Mouse (Mus musculus): ENCODE measurements around the gene Gm3278. TPM values are rescaled to one million over a fixed set of nuclear protein-coding genes. Genes with fewer than 3 reads are reported as not detected.

Gm3278 gene
- polyA plus RNA-seq (2012; fragmentation: generic; extraction: Trizol) = not detected

GRCm38 (mm10) chr14:4892116-4892515 lies at the start of gene Gm3278:
Gene Gm3278 (plus strand): TSS chr14:4892416.

DNA sequence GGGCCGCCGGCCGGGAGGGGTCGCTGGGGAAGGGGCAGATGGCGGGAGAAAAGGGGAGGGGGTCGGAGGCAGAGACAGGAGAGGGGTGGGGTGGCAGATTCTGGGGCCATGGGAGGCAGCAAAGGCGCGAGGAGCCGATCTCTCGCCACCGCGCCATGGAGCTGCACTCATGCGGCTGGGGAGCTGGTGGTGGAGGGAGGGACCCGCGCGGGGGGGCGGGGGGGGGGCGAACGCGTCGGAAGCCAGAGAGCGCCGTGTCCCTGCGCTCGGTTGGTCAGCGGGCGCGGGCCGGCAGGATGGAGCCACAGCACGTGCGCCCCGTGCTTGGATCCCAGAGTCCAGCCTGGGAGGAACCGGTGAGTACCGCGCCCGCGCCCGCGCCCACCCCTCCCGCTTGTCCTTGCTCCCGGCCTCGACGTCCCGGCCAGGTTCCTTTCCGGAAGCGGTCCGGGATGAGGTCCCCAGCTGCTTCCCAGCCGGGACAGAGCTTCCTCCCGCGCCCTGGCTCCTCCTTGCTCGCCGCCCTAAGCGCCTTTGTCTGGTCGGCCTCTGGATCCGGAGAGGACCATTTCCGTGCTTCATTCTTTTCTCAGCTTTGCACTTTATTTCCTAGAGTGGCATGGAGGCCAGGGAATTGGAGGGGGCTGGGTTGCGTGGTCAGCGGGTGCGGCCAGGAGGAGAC lies 36.8 kb upstream of the Gm3278 start, which contains the start of gene Gm3264:
Gm3264 (plus strand) TSS at position 278 of the 682 bp plus-strand sequence.

Other genes starting within 250 kb of the Gm3278 start
- gene Gm3239, start 228.2 kb upstream of the Gm3278 start, polyA plus RNA-seq (2012; fragmentation: generic; extraction: Trizol) = not detected
- gene Gm7876, start 183.2 kb upstream of the Gm3278 start, polyA plus RNA-seq (2012; fragmentation: generic; extraction: Trizol) = not detected
- gene Gm3252, start 165.6 kb upstream of the Gm3278 start, polyA plus RNA-seq (2012; fragmentation: generic; extraction: Trizol) = not detected
- gene Gm9602, start 116.1 kb upstream of the Gm3278 start, polyA plus RNA-seq (2012; fragmentation: generic; extraction: Trizol) = not detected
- not detected for gene Gm3269, start 54.3 kb upstream of the Gm3278 start, polyA plus RNA-seq (2012; fragmentation: generic; extraction: Trizol)
- gene Gm3264, start 36.8 kb upstream of the Gm3278 start, polyA plus RNA-seq (2012; fragmentation: generic; extraction: Trizol) = not detected
- not detected for gene Gm8297, start 91.5 kb downstream of the Gm3278 start, polyA plus RNA-seq (2012; fragmentation: generic; extraction: Trizol)
- not detected for gene Gm3298, start 123.5 kb downstream of the Gm3278 start, polyA plus RNA-seq (2012; fragmentation: generic; extraction: Trizol)
- not detected for gene 4930555G01Rik, start 158.2 kb downstream of the Gm3278 start, polyA plus RNA-seq (2012; fragmentation: generic; extraction: Trizol)
- gene Gm8281, start 178.6 kb downstream of the Gm3278 start, polyA plus RNA-seq (2012; fragmentation: generic; extraction: Trizol) = not detected
- not detected for gene Gm8279, start 239.1 kb downstream of the Gm3278 start, polyA plus RNA-seq (2012; fragmentation: generic; extraction: Trizol)

All from C3H10T1/2 (cell line).